Mouse (Mus musculus) liver, postnatal 0 days (tissue): ENCODE data around the gene Atp1b1.

Experiments
- CTCF ChIP-seq: sonication (generic); IDR thresholded peaks from 2 replicates; pipeline ENCODE4 v1.5.1; 2016; ENCODE audit warnings: antibody characterized with exemption, low read depth
- EP300 ChIP-seq: IDR thresholded peaks from 2 replicates; pipeline ENCODE4 v1.6.1; 2016; ENCODE audit warnings: antibody characterized with exemption, low read depth, mild to moderate bottlenecking

GRCm38 (mm10) chr1:164440708-164441407 lies 17.3 kb downstream of the Atp1b1 start:
- TF ChIP-seq CTCF (no peak), EP300 (no peak)
